ENCODE assay signal across 8 mouse cellular contexts in genomic region chr6:6862611-6863010, GRCm38 (mm10). TPM values are rescaled to one million over a fixed set of nuclear protein-coding genes. Genes with fewer than 3 reads are reported as not detected.
DNase-seq lines count a peak whose midpoint lies in the region; ATAC-seq lines count a peak whose summit lies in the region.

No protein-coding gene starts in this region.

- H3K36me3 ChIP-seq in lung, embryonic 15.5 days = no peaks in the 10 kb centered on the region
- H3K36me3 ChIP-seq in heart, embryonic 15.5 days = no peaks in the 10 kb centered on the region
- H3K36me3 ChIP-seq in limb, embryonic 12.5 days = no peaks in the 10 kb centered on the region
- H3K36me3 ChIP-seq in neural tube, embryonic 14.5 days (ENCODE audit: control insufficient read depth, insufficient read depth, low read length) = no peaks in the 10 kb centered on the region

- peak overlapping the region; percentile 72 for H3K4me2 ChIP-seq in lung, embryonic 15.5 days
- peak overlapping the region; percentile 83 for H3K4me2 ChIP-seq in heart, embryonic 15.5 days
- peak overlapping the region; percentile 88 for H3K4me2 ChIP-seq in limb, embryonic 12.5 days
- H3K4me2 ChIP-seq in neural tube, embryonic 14.5 days (ENCODE audit: low read depth, low read length) = peak overlapping the region; percentile 44

- H3K4me1 ChIP-seq in lung, embryonic 15.5 days = peaks cover 20% of the 10 kb centered on the region
- peaks cover 38% of the 10 kb centered on the region for H3K4me1 ChIP-seq in heart, embryonic 15.5 days (replicated peaks)
- H3K4me1 ChIP-seq in limb, embryonic 12.5 days (replicated peaks) = peaks cover 28% of the 10 kb centered on the region
- H3K4me1 ChIP-seq in neural tube, embryonic 14.5 days (ENCODE audit: control insufficient read depth, insufficient read depth, low read length) = 0 out of 2 replicates have a peak, but pooled peaks cover 4% of the 10 kb centered on the region

- H3K27ac ChIP-seq in lung, embryonic 15.5 days = no peak overlapping the region
- H3K27ac ChIP-seq in heart, embryonic 15.5 days = no peak overlapping the region
- H3K27ac ChIP-seq in limb, embryonic 12.5 days = no peak overlapping the region
- H3K27ac ChIP-seq in neural tube, embryonic 14.5 days (ENCODE audit: low read depth, low read length) = no peak overlapping the region

- peaks cover 96% of the 10 kb centered on the region for H3K27me3 ChIP-seq in lung, embryonic 15.5 days
- H3K27me3 ChIP-seq in heart, embryonic 15.5 days = peaks cover 92% of the 10 kb centered on the region
- H3K27me3 ChIP-seq in limb, embryonic 12.5 days = peaks cover 92% of the 10 kb centered on the region
- peaks cover 61% of the 10 kb centered on the region for H3K27me3 ChIP-seq in neural tube, embryonic 14.5 days (ENCODE audit: control insufficient read depth, insufficient read depth, low read length)

- no peak overlapping the region for H3K9ac ChIP-seq in lung, embryonic 15.5 days
- no peak overlapping the region for H3K9ac ChIP-seq in heart, embryonic 15.5 days
- peak overlapping the region; percentile 34; the same call in 1 of the 2 replicates for H3K9ac ChIP-seq in limb, embryonic 12.5 days (replicated peaks)
- H3K9ac ChIP-seq in neural tube, embryonic 14.5 days (replicated peaks; ENCODE audit: low read depth, low read length) = no peak overlapping the region

- peak; percentile 33; the same call in 1 of the 2 replicates for ATAC-seq in lung, embryonic 15.5 days (ENCODE audit: borderline replicate concordance, extremely low read depth, low FRiP score, low TSS enrichment)
- ATAC-seq in heart, embryonic 15.5 days (replicated peaks; ENCODE audit: insufficient number of reproducible peaks, insufficient read depth, low FRiP score, low read depth) = no peak; the same call in 1 of the 2 replicates
- peak; percentile 84 for ATAC-seq in limb, embryonic 12.5 days (ENCODE audit: insufficient number of reproducible peaks, insufficient read depth, low FRiP score, low TSS enrichment, low read depth)
- ATAC-seq in neural tube, embryonic 14.5 days (ENCODE audit: low read depth) = peak; percentile 52; the same call in 1 of the 2 replicates
- no peak for ATAC-seq in inflammation-experienced regulatory T-cells, adult 6 months

- WGBS in lung, embryonic 15.5 days = 2% methylated on average over 23 of the region's 23 CpGs
- under 1% methylated on average over 23 of the region's 23 CpGs for WGBS in heart, embryonic 15.5 days
- WGBS in limb, embryonic 12.5 days = under 1% methylated on average over 23 of the region's 23 CpGs
- under 1% methylated on average over 23 of the region's 23 CpGs for WGBS in neural tube, embryonic 14.5 days

- DNase-seq in lung, postnatal 4 days = no peak
- DNase-seq in c-Kit-positive CD71-positive TER-119-positive erythroid progenitor cells, embryonic 14.5 days (ENCODE audit: low spot score) = peak; percentile 8
- no peak for DNase-seq in urinary bladder, adult 2 months (ENCODE audit: low spot score)

- H3K4me3 ChIP-seq in lung, embryonic 15.5 days = peak overlapping the region; percentile 35
- H3K4me3 ChIP-seq in heart, embryonic 15.5 days = peak overlapping the region; percentile 54
- H3K4me3 ChIP-seq in limb, embryonic 12.5 days (replicated peaks) = peak overlapping the region; percentile 55
- H3K4me3 ChIP-seq in neural tube, embryonic 14.5 days (ENCODE audit: low read depth, low read length) = no peak overlapping the region

- H3K9me3 ChIP-seq in lung, embryonic 15.5 days = no peaks in the 10 kb centered on the region
- no peaks in the 10 kb centered on the region for H3K9me3 ChIP-seq in heart, embryonic 15.5 days (replicated peaks)
- no peaks in the 10 kb centered on the region for H3K9me3 ChIP-seq in limb, embryonic 12.5 days
- no peaks in the 10 kb centered on the region for H3K9me3 ChIP-seq in neural tube, embryonic 14.5 days (ENCODE audit: control insufficient read depth, low read length)

RNA-seq across cellular contexts. Expression of gene Dlx6, which starts 0.5 kb away (rescaled TPM):
- not detected in 2 replicates for polyA plus RNA-seq in lung, embryonic 15.5 days (2015; fragmentation: Nextera tagmentation; extraction: Ambion mirVana)
- 0.19 TPM in 1 of 2 replicates, not detected in the other for polyA plus RNA-seq in heart, embryonic 15.5 days (2015; fragmentation: Nextera tagmentation; extraction: Ambion mirVana)
- 2.2 and 2.5 TPM in 2 replicates for polyA plus RNA-seq in limb, embryonic 12.5 days (2016; fragmentation: Nextera tagmentation; extraction: Ambion mirVana)
- polyA plus RNA-seq in neural tube, embryonic 14.5 days (2014; fragmentation: Nextera tagmentation; extraction: Ambion mirVana) = not detected in 2 replicates
- polyA plus RNA-seq in inflammation-experienced regulatory T-cells, adult 6 months (2017; shearing (Covaris generic)) = not detected
- polyA plus RNA-seq in urinary bladder, adult 2 months (2012; rRNA removed) = not detected in 2 replicates

RNA-seq across cellular contexts. Expression of gene Dlx5, which starts 19.3 kb away (rescaled TPM):
- polyA plus RNA-seq in lung, embryonic 15.5 days (2015; fragmentation: Nextera tagmentation; extraction: Ambion mirVana) = 0.20 and 0.27 TPM in 2 replicates
- polyA plus RNA-seq in heart, embryonic 15.5 days (2015; fragmentation: Nextera tagmentation; extraction: Ambion mirVana) = 1.0 and 1.3 TPM in 2 replicates
- polyA plus RNA-seq in limb, embryonic 12.5 days (2016; fragmentation: Nextera tagmentation; extraction: Ambion mirVana) = 33.9 and 42.5 TPM in 2 replicates
- polyA plus RNA-seq in neural tube, embryonic 14.5 days (2014; fragmentation: Nextera tagmentation; extraction: Ambion mirVana) = not detected in 2 replicates
- polyA plus RNA-seq in inflammation-experienced regulatory T-cells, adult 6 months (2017; shearing (Covaris generic)) = not detected
- not detected in 2 replicates for polyA plus RNA-seq in urinary bladder, adult 2 months (2012; rRNA removed)

Comparison
In these comparisons a context has a peak if more than half of its experiments do, and no peak if none do; other contexts are left out.
1. ATAC-seq: peak in lung, embryonic 15.5 days (single experiment), limb, embryonic 12.5 days (single experiment) and neural tube, embryonic 14.5 days (single experiment); none in heart, embryonic 15.5 days (single experiment) and inflammation-experienced regulatory T-cells, adult 6 months (single experiment).
2. RNA of gene Dlx5, which starts 19.3 kb away (polyA plus RNA-seq): 33.9 to 42.5 TPM in limb, embryonic 12.5 days; 1.0 to 1.3 TPM in heart, embryonic 15.5 days, 0.20 to 0.27 TPM in lung, embryonic 15.5 days, not detected in urinary bladder, adult 2 months, not detected in neural tube, embryonic 14.5 days and not detected in inflammation-experienced regulatory T-cells, adult 6 months; every median in the first group is over 10 times any median in the second.
3. Peak in every context shown above with its lines, with median percentiles within 50 percentile points of each other: H3K4me2 ChIP-seq.